In the genomic region with DNA sequence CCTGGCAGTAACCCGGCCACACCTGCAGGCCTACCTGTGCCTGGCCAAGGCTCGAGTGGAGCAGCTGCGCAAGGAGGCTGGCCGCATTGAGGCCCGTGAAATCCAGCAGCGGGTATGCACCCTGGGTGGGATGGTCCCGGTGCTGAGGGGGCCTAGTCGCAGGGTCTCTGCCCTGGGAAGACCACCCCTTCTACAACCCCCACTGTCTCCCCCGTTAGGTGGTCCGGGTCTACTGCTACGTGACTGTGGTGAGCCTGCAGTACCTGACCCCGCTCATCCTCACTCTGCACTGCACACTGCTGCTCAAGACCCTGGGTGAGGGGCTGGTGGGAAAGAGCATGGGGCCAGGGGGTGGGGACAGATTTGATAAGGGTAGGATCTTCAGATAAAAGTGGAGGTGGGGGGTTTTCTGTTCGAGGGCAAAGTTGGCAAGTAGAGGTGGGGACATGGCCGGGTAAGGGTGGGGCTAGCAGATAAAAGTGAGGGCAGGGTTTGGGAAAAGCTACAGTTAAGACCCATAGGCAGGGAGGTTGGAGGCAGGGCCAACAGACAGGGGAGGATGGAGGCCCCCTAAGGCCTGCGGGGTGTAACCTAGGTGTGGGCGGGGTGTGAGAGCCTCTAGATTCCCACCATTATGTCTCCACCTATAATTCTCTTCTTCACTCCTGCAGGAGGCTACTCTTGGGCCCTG, we compare ENCODE assay signal across 14 mouse cellular contexts. TPM values are rescaled to one million over a fixed set of nuclear protein-coding genes. Genes with fewer than 3 reads are reported as not detected.
DNase-seq lines count a peak whose midpoint lies in the region; ATAC-seq lines count a peak whose summit lies in the region.
"Had no signal": no experiment of that assay in that cellular context is flagged by ENCODE, and none has a peak within 500 bp of the region (broad histone marks: within the 10 kb centered on the region; RNA-seq: fewer than 3 reads in every experiment).

No protein-coding gene starts in this region.

- WGBS in embryonic facial prominence, embryonic 13.5 days: 91% methylated on average over 16 of the region's 16 CpGs
- WGBS in embryonic facial prominence, embryonic 10.5 days: 87% methylated on average over 16 of the region's 16 CpGs
- WGBS in midbrain, embryonic 16.5 days: 89% methylated on average over 15 of the region's 16 CpGs
- WGBS in midbrain, embryonic 15.5 days: 91% methylated on average over 16 of the region's 16 CpGs
- WGBS in limb, embryonic 13.5 days: 56% methylated on average over 16 of the region's 16 CpGs
- WGBS in stomach, embryonic 15.5 days: 71% methylated on average over 16 of the region's 16 CpGs

- no peaks in the 10 kb centered on the region for H3K9me3 ChIP-seq in embryonic facial prominence, embryonic 13.5 days
- H3K9me3 ChIP-seq in embryonic facial prominence, embryonic 10.5 days: no peaks in the 10 kb centered on the region
- no peaks in the 10 kb centered on the region for H3K9me3 ChIP-seq in midbrain, embryonic 16.5 days (replicated peaks; ENCODE audit: control insufficient read depth, low read length, poor library complexity, severe bottlenecking)
- H3K9me3 ChIP-seq in midbrain, embryonic 15.5 days: no peaks in the 10 kb centered on the region
- no peaks in the 10 kb centered on the region for H3K9me3 ChIP-seq in limb, embryonic 13.5 days
- no peaks in the 10 kb centered on the region for H3K9me3 ChIP-seq in stomach, embryonic 15.5 days

- H3K36me3 ChIP-seq in embryonic facial prominence, embryonic 13.5 days: peaks cover 66% of the 10 kb centered on the region
- peaks cover 64% of the 10 kb centered on the region for H3K36me3 ChIP-seq in embryonic facial prominence, embryonic 10.5 days (replicated peaks)
- H3K36me3 ChIP-seq in midbrain, embryonic 16.5 days (ENCODE audit: control insufficient read depth, insufficient read depth, low read length): peaks cover 12% of the 10 kb centered on the region
- H3K36me3 ChIP-seq in midbrain, embryonic 15.5 days (replicated peaks): no peaks in the 10 kb centered on the region; the same call in 1 of the 2 replicates
- H3K36me3 ChIP-seq in limb, embryonic 13.5 days: peaks cover 58% of the 10 kb centered on the region
- peaks cover 19% of the 10 kb centered on the region for H3K36me3 ChIP-seq in stomach, embryonic 15.5 days

- no peak overlapping the region for H3K27ac ChIP-seq in embryonic facial prominence, embryonic 13.5 days
- H3K27ac ChIP-seq in embryonic facial prominence, embryonic 10.5 days (replicated peaks): no peak overlapping the region
- H3K27ac ChIP-seq in midbrain, embryonic 16.5 days (ENCODE audit: low read length): no peak overlapping the region
- no peak overlapping the region for H3K27ac ChIP-seq in midbrain, embryonic 15.5 days
- H3K27ac ChIP-seq in limb, embryonic 13.5 days: no peak overlapping the region
- no peak overlapping the region for H3K27ac ChIP-seq in stomach, embryonic 15.5 days
- H3K27ac ChIP-seq: hindbrain, embryonic 14.5 days had no signal

- H3K4me3 ChIP-seq in embryonic facial prominence, embryonic 13.5 days: no peak overlapping the region
- H3K4me3 ChIP-seq in embryonic facial prominence, embryonic 10.5 days: no peak overlapping the region
- H3K4me3 ChIP-seq in midbrain, embryonic 16.5 days (ENCODE audit: low read depth, low read length): no peak overlapping the region
- H3K4me3 ChIP-seq in midbrain, embryonic 15.5 days: no peak overlapping the region
- no peak overlapping the region for H3K4me3 ChIP-seq in limb, embryonic 13.5 days
- no peak overlapping the region for H3K4me3 ChIP-seq in stomach, embryonic 15.5 days (replicated peaks)

- H3K4me2 ChIP-seq in embryonic facial prominence, embryonic 13.5 days: no peak overlapping the region
- no peak overlapping the region for H3K4me2 ChIP-seq in midbrain, embryonic 16.5 days (ENCODE audit: low read length)
- no peak overlapping the region for H3K4me2 ChIP-seq in midbrain, embryonic 15.5 days
- H3K4me2 ChIP-seq in limb, embryonic 13.5 days (replicated peaks): no peak overlapping the region
- no peak overlapping the region for H3K4me2 ChIP-seq in stomach, embryonic 15.5 days
- H3K4me2 ChIP-seq: heart, embryonic 11.5 days; hindbrain, embryonic 14.5 days; lung, embryonic 14.5 days had no signal

- peak overlapping the region; percentile 36; the same call in 1 of the 2 replicates for H3K9ac ChIP-seq in embryonic facial prominence, embryonic 13.5 days
- no peak overlapping the region for H3K9ac ChIP-seq in midbrain, embryonic 16.5 days (ENCODE audit: low read depth, low read length)
- H3K9ac ChIP-seq in midbrain, embryonic 15.5 days: no peak overlapping the region
- H3K9ac ChIP-seq in limb, embryonic 13.5 days: peak overlapping the region; percentile 35; the same call in 1 of the 2 replicates
- H3K9ac ChIP-seq in stomach, embryonic 15.5 days: no peak overlapping the region
- H3K9ac ChIP-seq: hindbrain, embryonic 14.5 days; lung, embryonic 14.5 days had no signal

- H3K27me3 ChIP-seq in embryonic facial prominence, embryonic 13.5 days: no peaks in the 10 kb centered on the region
- H3K27me3 ChIP-seq in embryonic facial prominence, embryonic 10.5 days (replicated peaks; ENCODE audit: low read depth, poor library complexity, severe bottlenecking): no peaks in the 10 kb centered on the region
- H3K27me3 ChIP-seq in midbrain, embryonic 16.5 days (ENCODE audit: control insufficient read depth, insufficient read depth, low read depth, low read length): no peaks in the 10 kb centered on the region
- no peaks in the 10 kb centered on the region for H3K27me3 ChIP-seq in midbrain, embryonic 15.5 days (replicated peaks)
- H3K27me3 ChIP-seq in limb, embryonic 13.5 days: no peaks in the 10 kb centered on the region
- H3K27me3 ChIP-seq in stomach, embryonic 15.5 days (replicated peaks): no peaks in the 10 kb centered on the region

- ATAC-seq in embryonic facial prominence, embryonic 13.5 days (ENCODE audit: insufficient number of reproducible peaks, insufficient read depth, low FRiP score, low TSS enrichment, low read depth): peak; percentile 49; the same call in 1 of the 2 replicates
- 0 out of 2 replicates have a peak, but pooled peaks have one; percentile 20 for ATAC-seq in midbrain, embryonic 16.5 days
- ATAC-seq in midbrain, embryonic 15.5 days (replicated peaks): no peak
- no peak for ATAC-seq in limb, embryonic 13.5 days (ENCODE audit: low FRiP score, low read depth)
- peak; percentile 61 for ATAC-seq in stomach, embryonic 15.5 days (ENCODE audit: insufficient read depth, low FRiP score, low read depth)

- no peaks in the 10 kb centered on the region for H3K4me1 ChIP-seq in embryonic facial prominence, embryonic 13.5 days
- 0 out of 2 replicates have a peak, but pooled peaks cover 5% of the 10 kb centered on the region for H3K4me1 ChIP-seq in embryonic facial prominence, embryonic 10.5 days
- H3K4me1 ChIP-seq in midbrain, embryonic 16.5 days (ENCODE audit: control insufficient read depth, insufficient read depth, low read length): no peaks in the 10 kb centered on the region
- no peaks in the 10 kb centered on the region for H3K4me1 ChIP-seq in midbrain, embryonic 15.5 days
- peaks cover 11% of the 10 kb centered on the region; the same call in 1 of the 2 replicates for H3K4me1 ChIP-seq in limb, embryonic 13.5 days
- H3K4me1 ChIP-seq in stomach, embryonic 15.5 days: 0 out of 2 replicates have a peak, but pooled peaks cover 3% of the 10 kb centered on the region

- DNase-seq in embryonic facial prominence, embryonic 10.5 days (ENCODE audit: low spot score): no peak
- no peak for DNase-seq in gastrocnemius, postnatal 10 days
- DNase-seq in kidney, adult 9 months: no peak
- DNase-seq: cerebellum, adult 8-10 months; lung, embryonic 14.5 days; right cerebral cortex, postnatal 4 days had no signal

RNA-seq across cellular contexts. Expression of a gene that starts 9.2 kb away (rescaled TPM):
- polyA plus RNA-seq in embryonic facial prominence, embryonic 13.5 days (2015; fragmentation: Nextera tagmentation; extraction: Ambion mirVana): 68.5 and 70.5 TPM in 2 replicates
- polyA plus RNA-seq in embryonic facial prominence, embryonic 10.5 days (2016; fragmentation: Nextera tagmentation; extraction: Ambion mirVana): 66.1 and 72.1 TPM in 2 replicates
- polyA plus RNA-seq in midbrain, embryonic 16.5 days (2015; fragmentation: Nextera tagmentation; extraction: Ambion mirVana): 51.0 and 54.5 TPM in 2 replicates
- 60.9 and 62.0 TPM in 2 replicates for polyA plus RNA-seq in midbrain, embryonic 15.5 days (2015; fragmentation: Nextera tagmentation; extraction: Ambion mirVana)
- polyA plus RNA-seq in limb, embryonic 13.5 days (2015; fragmentation: Nextera tagmentation; extraction: Ambion mirVana): 66.5 and 70.6 TPM in 2 replicates
- 54.4 and 59.0 TPM in 2 replicates for polyA plus RNA-seq in stomach, embryonic 15.5 days (2015; fragmentation: Nextera tagmentation; extraction: Ambion mirVana)
- total RNA-seq in gastrocnemius, postnatal 10 days (2021): 10 to 100 TPM; 72.8 to 74.7 TPM

RNA-seq across cellular contexts. Expression of a gene that starts 30.7 kb away (rescaled TPM):
- polyA plus RNA-seq in embryonic facial prominence, embryonic 13.5 days (2015; fragmentation: Nextera tagmentation; extraction: Ambion mirVana): 4.9 and 5.5 TPM in 2 replicates
- 2.6 and 2.9 TPM in 2 replicates for polyA plus RNA-seq in embryonic facial prominence, embryonic 10.5 days (2016; fragmentation: Nextera tagmentation; extraction: Ambion mirVana)
- 6.8 and 9.2 TPM in 2 replicates for polyA plus RNA-seq in midbrain, embryonic 16.5 days (2015; fragmentation: Nextera tagmentation; extraction: Ambion mirVana)
- polyA plus RNA-seq in midbrain, embryonic 15.5 days (2015; fragmentation: Nextera tagmentation; extraction: Ambion mirVana): 8.7 and 10.9 TPM in 2 replicates
- polyA plus RNA-seq in limb, embryonic 13.5 days (2015; fragmentation: Nextera tagmentation; extraction: Ambion mirVana): 4.0 and 4.6 TPM in 2 replicates
- 4.7 and 6.4 TPM in 2 replicates for polyA plus RNA-seq in stomach, embryonic 15.5 days (2015; fragmentation: Nextera tagmentation; extraction: Ambion mirVana)
- total RNA-seq in gastrocnemius, postnatal 10 days (2021): 10 to 100 TPM; 20.6 to 28.3 TPM

RNA-seq across cellular contexts. Expression of a gene that starts 41.8 kb away (rescaled TPM):
- polyA plus RNA-seq in embryonic facial prominence, embryonic 13.5 days (2015; fragmentation: Nextera tagmentation; extraction: Ambion mirVana): 2.0 and 4.2 TPM in 2 replicates
- polyA plus RNA-seq in embryonic facial prominence, embryonic 10.5 days (2016; fragmentation: Nextera tagmentation; extraction: Ambion mirVana): 0.69 and 0.70 TPM in 2 replicates
- 0.51 and 0.73 TPM in 2 replicates for polyA plus RNA-seq in midbrain, embryonic 16.5 days (2015; fragmentation: Nextera tagmentation; extraction: Ambion mirVana)
- polyA plus RNA-seq in midbrain, embryonic 15.5 days (2015; fragmentation: Nextera tagmentation; extraction: Ambion mirVana): 0.37 and 0.56 TPM in 2 replicates
- polyA plus RNA-seq in limb, embryonic 13.5 days (2015; fragmentation: Nextera tagmentation; extraction: Ambion mirVana): 0.38 TPM in 2 replicates
- polyA plus RNA-seq in stomach, embryonic 15.5 days (2015; fragmentation: Nextera tagmentation; extraction: Ambion mirVana): 0.19 and 0.26 TPM in 2 replicates
- under 1 TPM; 0.35 to 0.45 TPM for total RNA-seq in gastrocnemius, postnatal 10 days (2021)
- total RNA-seq: left cerebral cortex, adult 18-20 months had no signal

RNA-seq across cellular contexts. Expression of a gene that starts 42.1 kb away (rescaled TPM):
- polyA plus RNA-seq in embryonic facial prominence, embryonic 13.5 days (2015; fragmentation: Nextera tagmentation; extraction: Ambion mirVana): 56.1 and 57.4 TPM in 2 replicates
- polyA plus RNA-seq in embryonic facial prominence, embryonic 10.5 days (2016; fragmentation: Nextera tagmentation; extraction: Ambion mirVana): 45.8 and 46.8 TPM in 2 replicates
- 48.7 and 55.5 TPM in 2 replicates for polyA plus RNA-seq in midbrain, embryonic 16.5 days (2015; fragmentation: Nextera tagmentation; extraction: Ambion mirVana)
- 59.1 and 64.8 TPM in 2 replicates for polyA plus RNA-seq in midbrain, embryonic 15.5 days (2015; fragmentation: Nextera tagmentation; extraction: Ambion mirVana)
- polyA plus RNA-seq in limb, embryonic 13.5 days (2015; fragmentation: Nextera tagmentation; extraction: Ambion mirVana): 51.0 and 56.0 TPM in 2 replicates
- 42.6 and 43.2 TPM in 2 replicates for polyA plus RNA-seq in stomach, embryonic 15.5 days (2015; fragmentation: Nextera tagmentation; extraction: Ambion mirVana)
- total RNA-seq in gastrocnemius, postnatal 10 days (2021): 10 to 100 TPM; 17.0 to 23.9 TPM

RNA-seq across cellular contexts. Expression of a gene that starts 42.4 kb away (rescaled TPM):
- polyA plus RNA-seq in embryonic facial prominence, embryonic 13.5 days (2015; fragmentation: Nextera tagmentation; extraction: Ambion mirVana): 26.4 and 27.5 TPM in 2 replicates
- 22.4 and 25.2 TPM in 2 replicates for polyA plus RNA-seq in embryonic facial prominence, embryonic 10.5 days (2016; fragmentation: Nextera tagmentation; extraction: Ambion mirVana)
- 10.7 and 11.8 TPM in 2 replicates for polyA plus RNA-seq in midbrain, embryonic 16.5 days (2015; fragmentation: Nextera tagmentation; extraction: Ambion mirVana)
- polyA plus RNA-seq in midbrain, embryonic 15.5 days (2015; fragmentation: Nextera tagmentation; extraction: Ambion mirVana): 13.4 and 14.2 TPM in 2 replicates
- polyA plus RNA-seq in limb, embryonic 13.5 days (2015; fragmentation: Nextera tagmentation; extraction: Ambion mirVana): 23.8 and 26.0 TPM in 2 replicates
- polyA plus RNA-seq in stomach, embryonic 15.5 days (2015; fragmentation: Nextera tagmentation; extraction: Ambion mirVana): 14.4 and 14.8 TPM in 2 replicates
- total RNA-seq in gastrocnemius, postnatal 10 days (2021): 10 to 100 TPM in 1 of 2 experiments, 1 to 10 TPM in 1; 8.2 to 10.1 TPM

Comparison
In these comparisons a context has a peak if more than half of its experiments do, and no peak if none do; other contexts are left out.
1. ATAC-seq: peak in embryonic facial prominence, embryonic 13.5 days (single experiment), midbrain, embryonic 16.5 days (single experiment) and stomach, embryonic 15.5 days (single experiment); none in midbrain, embryonic 15.5 days (single experiment) and limb, embryonic 13.5 days (single experiment).
2. H3K9ac ChIP-seq: peak in embryonic facial prominence, embryonic 13.5 days (single experiment) and limb, embryonic 13.5 days (single experiment); none in midbrain, embryonic 16.5 days (single experiment), midbrain, embryonic 15.5 days (single experiment) and stomach, embryonic 15.5 days (single experiment).